Comparison of ENCODE assay signal across 10 mouse cellular contexts in the genomic region with DNA sequence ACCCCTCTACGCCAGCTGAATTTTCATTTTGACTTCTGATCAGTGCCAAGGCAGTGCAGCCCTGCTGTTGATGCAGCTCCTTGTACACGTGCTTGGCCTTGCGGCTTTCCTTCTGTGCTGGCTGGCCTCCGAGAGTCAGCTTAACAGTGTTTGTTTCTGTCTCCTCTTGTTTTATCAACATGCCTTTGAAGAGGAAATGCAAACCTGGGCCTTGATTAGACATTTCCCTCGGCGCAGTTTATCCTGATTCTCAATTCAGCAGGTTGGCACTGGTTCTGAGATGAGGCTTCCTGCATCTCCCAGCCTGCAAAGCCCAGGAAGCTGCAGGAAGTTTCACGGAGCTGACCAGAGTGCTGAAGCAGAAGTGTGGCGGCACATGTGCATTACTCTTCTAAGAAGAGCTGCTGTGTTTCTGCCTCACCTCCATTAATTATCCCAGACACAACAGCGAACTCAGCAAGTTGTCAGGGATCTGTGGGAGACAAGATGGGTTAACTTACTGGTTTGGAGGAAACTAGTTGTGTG.
DNase-seq lines count a peak whose midpoint lies in the region; ATAC-seq and TF ChIP-seq lines count a peak whose summit lies in the region.
"Had no signal": no experiment of that assay in that cellular context is flagged by ENCODE, and none has a peak within 500 bp of the region (broad histone marks: within the 10 kb centered on the region; RNA-seq: fewer than 3 reads in every experiment).

No protein-coding gene starts in this region.

- no peak overlapping the region for H3K9ac ChIP-seq in forebrain, embryonic 14.5 days (ENCODE audit: low read length)
- H3K9ac ChIP-seq in forebrain, embryonic 16.5 days (replicated peaks; ENCODE audit: low read depth, low read length) = no peak overlapping the region
- no peak overlapping the region for H3K9ac ChIP-seq in neural tube, embryonic 15.5 days (replicated peaks)
- no peak overlapping the region for H3K9ac ChIP-seq in hindbrain, embryonic 13.5 days
- H3K9ac ChIP-seq in forebrain, postnatal 0 days = no peak overlapping the region

- ATAC-seq in forebrain, embryonic 14.5 days = no peak
- ATAC-seq in forebrain, embryonic 16.5 days = no peak
- no peak for ATAC-seq in neural tube, embryonic 15.5 days (ENCODE audit: low FRiP score)
- ATAC-seq in hindbrain, embryonic 13.5 days (ENCODE audit: low FRiP score) = no peak
- ATAC-seq in forebrain, postnatal 0 days = no peak
- ATAC-seq: CD4-positive, CD25-positive, alpha-beta regulatory T cell, adult 4 months had no signal

- DNase-seq in forebrain, embryonic 14.5 days (ENCODE audit: low spot score) = peak; percentile 16
- DNase-seq in neural tube, embryonic 10.5 days (ENCODE audit: extremely low spot score, low spot score) = peak; percentile 48
- DNase-seq in right cerebral cortex, postnatal 25 days = no peak
- no peak for DNase-seq in right cerebral cortex, postnatal 4 days
- no peak for DNase-seq in forebrain, postnatal 0 days

- H3K9me3 ChIP-seq in forebrain, embryonic 14.5 days (replicated peaks; ENCODE audit: control insufficient read depth, low read length) = no peaks in the 10 kb centered on the region
- H3K9me3 ChIP-seq in forebrain, embryonic 16.5 days (ENCODE audit: control insufficient read depth, low read length) = no peaks in the 10 kb centered on the region
- H3K9me3 ChIP-seq in neural tube, embryonic 15.5 days (replicated peaks) = no peaks in the 10 kb centered on the region
- H3K9me3 ChIP-seq in hindbrain, embryonic 13.5 days = no peaks in the 10 kb centered on the region
- no peaks in the 10 kb centered on the region for H3K9me3 ChIP-seq in forebrain, postnatal 0 days (ENCODE audit: low read length)
- H3K9me3 ChIP-seq: megakaryocyte, embryonic 14.5 days had no signal

- H3K36me3 ChIP-seq in forebrain, embryonic 14.5 days (ENCODE audit: control insufficient read depth, insufficient read depth, low read length) = no peaks in the 10 kb centered on the region
- H3K36me3 ChIP-seq in forebrain, embryonic 16.5 days (ENCODE audit: control insufficient read depth, insufficient read depth) = no peaks in the 10 kb centered on the region
- no peaks in the 10 kb centered on the region for H3K36me3 ChIP-seq in neural tube, embryonic 15.5 days
- H3K36me3 ChIP-seq in hindbrain, embryonic 13.5 days = no peaks in the 10 kb centered on the region
- H3K36me3 ChIP-seq in forebrain, postnatal 0 days (ENCODE audit: insufficient read depth) = no peaks in the 10 kb centered on the region

- 52% methylated on average over 9 of the region's 9 CpGs for WGBS in forebrain, embryonic 14.5 days
- 45% methylated on average over 9 of the region's 9 CpGs for WGBS in forebrain, embryonic 16.5 days
- WGBS in neural tube, embryonic 15.5 days = 49% methylated on average over 9 of the region's 9 CpGs
- WGBS in hindbrain, embryonic 13.5 days = 53% methylated on average over 9 of the region's 9 CpGs
- WGBS in forebrain, postnatal 0 days = 40% methylated on average over 9 of the region's 9 CpGs

- H3K27ac ChIP-seq in forebrain, embryonic 14.5 days (ENCODE audit: low read depth, low read length) = no peak overlapping the region
- no peak overlapping the region for H3K27ac ChIP-seq in forebrain, embryonic 16.5 days (ENCODE audit: low read length)
- H3K27ac ChIP-seq in neural tube, embryonic 15.5 days (replicated peaks) = no peak overlapping the region; the same call in 1 of the 2 replicates
- peak overlapping the region; percentile 44; the same call in 1 of the 2 replicates for H3K27ac ChIP-seq in hindbrain, embryonic 13.5 days
- no peak overlapping the region for H3K27ac ChIP-seq in forebrain, postnatal 0 days (ENCODE audit: low read depth, low read length)

- H3K27me3 ChIP-seq in forebrain, embryonic 14.5 days (replicated peaks; ENCODE audit: control insufficient read depth, insufficient read depth, low read length) = no peaks in the 10 kb centered on the region
- no peaks in the 10 kb centered on the region for H3K27me3 ChIP-seq in forebrain, embryonic 16.5 days (replicated peaks; ENCODE audit: control insufficient read depth, insufficient read depth, low read length)
- H3K27me3 ChIP-seq in neural tube, embryonic 15.5 days (replicated peaks) = no peaks in the 10 kb centered on the region
- H3K27me3 ChIP-seq in hindbrain, embryonic 13.5 days = no peaks in the 10 kb centered on the region
- H3K27me3 ChIP-seq in forebrain, postnatal 0 days (ENCODE audit: insufficient read depth, low read length) = no peaks in the 10 kb centered on the region
- H3K27me3 ChIP-seq: megakaryocyte, embryonic 14.5 days had no signal

- H3K4me1 ChIP-seq in forebrain, embryonic 14.5 days (ENCODE audit: control insufficient read depth, insufficient read depth, low read length) = no peaks in the 10 kb centered on the region
- H3K4me1 ChIP-seq in forebrain, embryonic 16.5 days (replicated peaks; ENCODE audit: control insufficient read depth, insufficient read depth, low read length) = no peaks in the 10 kb centered on the region
- H3K4me1 ChIP-seq in neural tube, embryonic 15.5 days = peaks cover 6% of the 10 kb centered on the region; the same call in 1 of the 2 replicates
- peaks cover 6% of the 10 kb centered on the region; the same call in 1 of the 2 replicates for H3K4me1 ChIP-seq in hindbrain, embryonic 13.5 days (replicated peaks)
- no peaks in the 10 kb centered on the region for H3K4me1 ChIP-seq in forebrain, postnatal 0 days (ENCODE audit: insufficient read depth)
- H3K4me1 ChIP-seq: megakaryocyte, embryonic 14.5 days had no signal

- no peak for TF ChIP-seq CTCF in forebrain, postnatal 0 days (IDR thresholded peaks at IDR 0.05; ENCODE audit: low read depth)

- H3K4me2 ChIP-seq in forebrain, embryonic 14.5 days (ENCODE audit: low read length) = no peak overlapping the region
- no peak overlapping the region for H3K4me2 ChIP-seq in forebrain, embryonic 16.5 days (ENCODE audit: low read length)
- H3K4me2 ChIP-seq in neural tube, embryonic 15.5 days = no peak overlapping the region
- no peak overlapping the region for H3K4me2 ChIP-seq in hindbrain, embryonic 13.5 days
- no peak overlapping the region for H3K4me2 ChIP-seq in forebrain, postnatal 0 days (ENCODE audit: low read depth)

- no peak overlapping the region for H3K4me3 ChIP-seq in forebrain, embryonic 14.5 days (ENCODE audit: low read depth, low read length)
- H3K4me3 ChIP-seq in forebrain, embryonic 16.5 days (replicated peaks; ENCODE audit: low read length) = no peak overlapping the region
- H3K4me3 ChIP-seq in neural tube, embryonic 15.5 days (replicated peaks) = no peak overlapping the region
- H3K4me3 ChIP-seq in hindbrain, embryonic 13.5 days = no peak overlapping the region
- H3K4me3 ChIP-seq in forebrain, postnatal 0 days (ENCODE audit: low read depth, low read length) = no peak overlapping the region
- H3K4me3 ChIP-seq: megakaryocyte, embryonic 14.5 days had no signal

Comparison
In these comparisons a context has a peak if more than half of its experiments do, and no peak if none do; other contexts are left out.
1. DNase-seq: peak in forebrain, embryonic 14.5 days (single experiment) and neural tube, embryonic 10.5 days (single experiment); none in right cerebral cortex, postnatal 25 days (single experiment), right cerebral cortex, postnatal 4 days (single experiment) and forebrain, postnatal 0 days (single experiment).